Mouse (Mus musculus) cerebellum, adult 2 months (tissue): Measurements from ENCODE around the gene I0C0044D17Rik.

Source experiments
- CTCF ChIP-seq: fragments of 200-500 bp; IDR thresholded peaks from 2 replicates; pipeline ENCODE4 v1.5.1; 2011; ENCODE audit warnings: low read depth, mild to moderate bottlenecking, control low read depth, low read length, moderate library complexity, borderline replicate concordance; ENCODE audit not compliant: insufficient read depth
- POLR2A ChIP-seq: fragments of 200-500 bp; IDR thresholded peaks from 2 replicates; pipeline ENCODE4 v1.6.1; 2011; ENCODE audit warnings: low read length, control low read depth, borderline replicate concordance; ENCODE audit not compliant: insufficient read depth

DNA sequence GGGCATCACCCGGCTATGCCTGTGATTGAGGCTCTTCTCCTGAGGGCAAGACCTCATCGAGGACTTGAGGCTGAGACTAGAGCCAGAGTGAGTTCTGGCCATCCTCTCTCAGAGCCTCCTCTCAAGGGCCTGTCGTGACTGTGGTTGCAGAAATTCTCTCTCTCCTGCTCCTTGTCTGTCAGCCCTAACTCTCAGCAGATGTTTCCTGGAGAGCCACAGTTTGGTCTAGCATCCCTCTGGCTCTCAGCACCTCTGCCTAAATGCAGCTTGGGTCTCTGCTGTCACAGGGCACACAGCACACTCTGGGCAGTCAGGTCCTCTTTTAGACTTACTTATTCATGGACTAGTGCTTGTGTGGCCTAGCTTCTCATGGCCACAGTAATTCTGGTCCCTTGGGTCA is 1.2 kb downstream of the I0C0044D17Rik start:
- TF ChIP-seq CTCF (no peak), POLR2A (no peak)
